Mouse (Mus musculus) cerebellum, adult 2 months (tissue): ENCODE measurements around the gene Plcb3.
A peak's percentile ranks its signal among the peaks of the same experiment; 100 is the strongest.

ENCODE experiments used
- CTCF ChIP-seq: fragments of 200-500 bp; IDR thresholded peaks from 2 replicates; pipeline ENCODE4 v1.5.1; 2011; ENCODE audit warnings: low read depth, mild to moderate bottlenecking, control low read depth, low read length, moderate library complexity, borderline replicate concordance; ENCODE audit not compliant: insufficient read depth
- POLR2A ChIP-seq: fragments of 200-500 bp; IDR thresholded peaks from 2 replicates; pipeline ENCODE4 v1.6.1; 2011; ENCODE audit warnings: low read length, control low read depth, borderline replicate concordance; ENCODE audit not compliant: insufficient read depth

DNA sequence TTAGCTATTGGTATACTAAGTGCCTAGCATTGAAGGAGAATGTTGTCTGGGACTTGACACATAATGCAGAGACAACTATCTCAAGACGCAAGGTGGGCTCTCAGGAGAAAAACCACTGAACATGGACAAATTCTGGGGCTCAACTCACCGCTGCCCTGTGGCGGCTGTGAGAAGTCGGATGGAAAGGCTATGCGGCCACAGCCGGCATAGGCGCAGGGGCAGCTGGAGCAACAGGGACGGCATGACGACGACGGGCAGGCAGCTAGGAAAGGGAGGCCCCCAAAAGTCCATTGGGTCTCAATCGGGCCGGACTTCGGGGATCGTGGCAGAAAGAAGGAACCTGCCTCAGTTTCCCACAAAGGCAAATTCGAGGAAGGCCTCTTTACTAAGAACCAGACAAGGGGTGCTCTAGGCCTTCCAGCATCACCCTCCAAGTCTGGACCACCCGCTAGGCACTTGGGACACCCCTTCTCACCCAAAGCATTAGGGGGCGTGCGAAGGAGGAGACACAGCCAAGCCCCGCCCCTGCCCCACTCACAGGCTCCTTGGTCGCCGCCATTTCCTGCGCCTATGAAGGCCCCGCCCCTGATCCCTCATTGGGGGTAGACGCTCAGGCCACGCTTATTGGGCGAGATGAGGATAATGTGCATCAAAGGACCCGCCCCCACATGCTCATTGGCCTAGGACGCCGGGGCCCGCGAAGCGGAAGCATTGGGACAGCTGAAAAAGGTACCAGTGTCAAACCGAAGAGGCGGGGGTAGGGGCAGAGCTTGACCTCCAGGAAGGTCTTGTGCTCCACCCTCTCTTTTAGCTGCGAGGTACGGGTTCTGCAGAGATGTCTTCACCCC is 16.0 kb upstream of the Plcb3 start, which contains the start of gene Dnajc4:
- TF ChIP-seq CTCF (no peak), POLR2A (peak; percentile 28; the same call in 1 of the 2 replicates)
